Comparison of ENCODE assay signal across 18 mouse cellular contexts in the genomic region with DNA sequence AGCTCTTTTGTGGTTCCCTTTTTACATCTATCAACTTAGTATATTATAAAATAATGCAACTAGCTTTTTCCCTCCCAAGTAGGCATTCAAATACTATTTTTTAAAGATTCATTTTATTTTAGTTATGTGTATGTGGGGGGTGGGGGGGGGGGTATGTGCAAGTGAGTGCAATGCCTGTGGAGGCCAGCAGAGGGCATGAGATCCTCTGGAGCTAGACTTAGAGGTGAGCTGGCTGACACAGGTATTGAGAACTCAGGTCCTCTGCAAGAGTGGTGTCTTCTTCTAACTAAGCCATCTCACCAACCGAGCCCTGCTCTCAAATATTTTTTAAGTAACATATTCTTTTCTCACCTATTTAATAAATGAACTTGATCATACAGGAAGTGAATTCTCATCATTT. TPM values are rescaled to one million over a fixed set of nuclear protein-coding genes. Genes with fewer than 3 reads are reported as not detected.
DNase-seq lines count a peak whose midpoint lies in the region; ATAC-seq and TF ChIP-seq lines count a peak whose summit lies in the region.
"Had no signal": no experiment of that assay in that cellular context is flagged by ENCODE, and none has a peak within 500 bp of the region (broad histone marks: within the 10 kb centered on the region; RNA-seq: fewer than 3 reads in every experiment).

No protein-coding gene starts in this region.

- no peak for TF ChIP-seq POLR2A in bone marrow macrophage, adult 2 months (IDR thresholded peaks at IDR 0.05; ENCODE audit: borderline replicate concordance, low read depth, low read length)

- no peak overlapping the region for H3K9ac ChIP-seq in liver, embryonic 14.5 days (replicated peaks)
- H3K9ac ChIP-seq in liver, embryonic 11.5 days (ENCODE audit: low read depth, low read length) = no peak overlapping the region
- H3K9ac ChIP-seq in forebrain, embryonic 11.5 days (ENCODE audit: low read length) = no peak overlapping the region
- H3K9ac ChIP-seq: heart, embryonic 15.5 days; hindbrain, embryonic 12.5 days had no signal

- no peaks in the 10 kb centered on the region for H3K27me3 ChIP-seq in liver, embryonic 14.5 days (ENCODE audit: control insufficient read depth, insufficient read depth, low read length)
- H3K27me3 ChIP-seq in liver, embryonic 11.5 days (replicated peaks; ENCODE audit: control insufficient read depth, insufficient read depth, low read length) = no peaks in the 10 kb centered on the region
- no peaks in the 10 kb centered on the region for H3K27me3 ChIP-seq in forebrain, embryonic 11.5 days (ENCODE audit: control insufficient read depth, insufficient read depth, low read length)
- H3K27me3 ChIP-seq: heart, embryonic 15.5 days; hindbrain, embryonic 12.5 days had no signal

- WGBS in liver, embryonic 14.5 days (ENCODE audit: insufficient replicate concordance) = 64% methylated on average over 1 of the region's 1 CpGs
- WGBS in liver, embryonic 11.5 days = 89% methylated on average over 1 of the region's 1 CpGs
- WGBS in forebrain, embryonic 11.5 days = 97% methylated on average over 1 of the region's 1 CpGs

- no peak for ATAC-seq in liver, embryonic 14.5 days (ENCODE audit: insufficient read depth)
- ATAC-seq in liver, embryonic 11.5 days (replicated peaks; ENCODE audit: low FRiP score) = no peak
- ATAC-seq in forebrain, embryonic 11.5 days (replicated peaks; ENCODE audit: low FRiP score) = no peak

- no peaks in the 10 kb centered on the region for H3K9me3 ChIP-seq in liver, embryonic 14.5 days (ENCODE audit: control insufficient read depth, low read length)
- H3K9me3 ChIP-seq in liver, embryonic 11.5 days (ENCODE audit: control insufficient read depth, low read length) = no peaks in the 10 kb centered on the region
- no peaks in the 10 kb centered on the region for H3K9me3 ChIP-seq in forebrain, embryonic 11.5 days (ENCODE audit: control insufficient read depth, low read length)
- H3K9me3 ChIP-seq: heart, embryonic 15.5 days; hindbrain, embryonic 12.5 days had no signal

- no peak overlapping the region for H3K27ac ChIP-seq in gastrocnemius, adult 2 months
- H3K27ac ChIP-seq in liver, embryonic 14.5 days = no peak overlapping the region
- no peak overlapping the region for H3K27ac ChIP-seq in liver, embryonic 11.5 days (ENCODE audit: low read depth, low read length)
- no peak overlapping the region for H3K27ac ChIP-seq in bone marrow macrophage, adult 2 months (ENCODE audit: insufficient read depth, low read depth, low read length)
- H3K27ac ChIP-seq in forebrain, embryonic 11.5 days (ENCODE audit: low read depth, low read length) = no peak overlapping the region
- H3K27ac ChIP-seq: heart, embryonic 15.5 days; hindbrain, embryonic 12.5 days had no signal

- TF ChIP-seq CTCF in gastrocnemius, adult 2 months (IDR thresholded peaks at IDR 0.05) = peak; percentile 49
- TF ChIP-seq CTCF in liver, embryonic 14.5 days (IDR thresholded peaks at IDR 0.05; ENCODE audit: low read depth) = peak; percentile 56
- peak; percentile 42; the same call in 1 of the 2 replicates for TF ChIP-seq CTCF in bone marrow macrophage, adult 2 months (IDR thresholded peaks at IDR 0.05; ENCODE audit: low read depth, low read length)

- intact Hi-C loops in gastrocnemius, adult 2 months (cut with DNase I) = no loop called here
- intact Hi-C loops in gastrocnemius, postnatal 36 days (cut with DNase I) = no loop called here

- no peak overlapping the region for H3K4me2 ChIP-seq in liver, embryonic 14.5 days (ENCODE audit: low read depth)
- H3K4me2 ChIP-seq in liver, embryonic 11.5 days = no peak overlapping the region
- H3K4me2 ChIP-seq in forebrain, embryonic 11.5 days (ENCODE audit: low read depth, low read length, severe bottlenecking) = no peak overlapping the region
- H3K4me2 ChIP-seq: heart, embryonic 15.5 days; hindbrain, embryonic 12.5 days had no signal

- DNase-seq in gastrocnemius, adult 2 months = no peak
- no peak for DNase-seq in gastrocnemius, postnatal 36 days
- DNase-seq in liver, embryonic 14.5 days (ENCODE audit: low read depth in 3 of 3, low spot score in 3 of 3) = no peak
- no peak for DNase-seq in liver, embryonic 11.5 days (ENCODE audit: low spot score)
- DNase-seq in A20 (ENCODE audit: low read depth, low spot score) = peak; percentile 23
- DNase-seq in forebrain, embryonic 11.5 days (ENCODE audit: low spot score) = no peak
- no peak for DNase-seq in cerebellum, adult 18-20 months
- DNase-seq: cerebellum, postnatal 10 days; kidney, adult 8-10 months; lung, adult 18-20 months; thymus, adult 2 months had no signal

- no peak overlapping the region for H3K4me3 ChIP-seq in gastrocnemius, adult 2 months
- H3K4me3 ChIP-seq in liver, embryonic 14.5 days (ENCODE audit: insufficient read depth in 1 of 2, low read depth in 2 of 2, low read length in 2 of 2) = no peak overlapping the region
- H3K4me3 ChIP-seq in liver, embryonic 11.5 days (ENCODE audit: low read depth, low read length) = no peak overlapping the region
- H3K4me3 ChIP-seq in bone marrow macrophage, adult 2 months (ENCODE audit: insufficient read depth, low read length) = no peak overlapping the region
- H3K4me3 ChIP-seq in forebrain, embryonic 11.5 days (ENCODE audit: low read depth, low read length) = no peak overlapping the region
- H3K4me3 ChIP-seq: heart, embryonic 15.5 days; hindbrain, embryonic 12.5 days had no signal

- no peaks in the 10 kb centered on the region for H3K36me3 ChIP-seq in liver, embryonic 14.5 days (replicated peaks; ENCODE audit: control insufficient read depth, insufficient read depth, low read depth)
- no peaks in the 10 kb centered on the region for H3K36me3 ChIP-seq in liver, embryonic 11.5 days (ENCODE audit: control insufficient read depth, insufficient read depth, low read length)
- H3K36me3 ChIP-seq in forebrain, embryonic 11.5 days (ENCODE audit: control insufficient read depth, insufficient read depth, low read length) = no peaks in the 10 kb centered on the region
- H3K36me3 ChIP-seq: heart, embryonic 15.5 days; hindbrain, embryonic 12.5 days had no signal

- no peaks in the 10 kb centered on the region for H3K4me1 ChIP-seq in liver, embryonic 14.5 days (replicated peaks; ENCODE audit: control insufficient read depth in 2 of 2, insufficient read depth in 2 of 2, low read length in 1 of 2)
- no peaks in the 10 kb centered on the region for H3K4me1 ChIP-seq in liver, embryonic 11.5 days (replicated peaks; ENCODE audit: control insufficient read depth, insufficient read depth, low read length)
- no peaks in the 10 kb centered on the region for H3K4me1 ChIP-seq in bone marrow macrophage, adult 2 months (ENCODE audit: control insufficient read depth, insufficient read depth, low read length)
- no peaks in the 10 kb centered on the region for H3K4me1 ChIP-seq in forebrain, embryonic 11.5 days (replicated peaks; ENCODE audit: control insufficient read depth, insufficient read depth, low read length)
- H3K4me1 ChIP-seq: hindbrain, embryonic 12.5 days had no signal

- TF ChIP-seq EP300 in liver, embryonic 14.5 days (IDR thresholded peaks at IDR 0.05; ENCODE audit: low read depth) = no peak

RNA-seq across cellular contexts. Expression of a gene that starts 7.6 kb away (rescaled TPM):
- total RNA-seq in gastrocnemius, adult 2 months (2021) = 100 to 1,000 TPM; 338 to 397 TPM
- total RNA-seq in gastrocnemius, postnatal 36 days (2021) = 100 to 1,000 TPM; 353 to 437 TPM
- not detected in 2 replicates for polyA plus RNA-seq in liver, embryonic 14.5 days (2012; rRNA removed)
- polyA plus RNA-seq in liver, embryonic 14.5 days (2014; fragmentation: Nextera tagmentation; extraction: Ambion mirVana) = not detected in 2 replicates
- polyA plus RNA-seq in liver, embryonic 11.5 days (2014; fragmentation: Nextera tagmentation; extraction: Ambion mirVana) = not detected in 2 replicates
- not detected in 2 replicates for polyA plus RNA-seq in bone marrow macrophage, adult 2 months (2012; ENCODE audit: insufficient read depth, insufficient read length, missing spikeins)
- polyA plus RNA-seq in forebrain, embryonic 11.5 days (2014; fragmentation: Nextera tagmentation; extraction: Ambion mirVana) = not detected in 2 replicates
- total RNA-seq: layer of hippocampus, adult 18-20 months; neutrophil, adult 5-6 weeks had no signal

RNA-seq across cellular contexts. Expression of a gene that starts 31.1 kb away (rescaled TPM):
- total RNA-seq in gastrocnemius, adult 2 months (2021) = not detected
- not detected for total RNA-seq in gastrocnemius, postnatal 36 days (2021)
- polyA plus RNA-seq in liver, embryonic 14.5 days (2012; rRNA removed) = not detected in 2 replicates
- polyA plus RNA-seq in liver, embryonic 14.5 days (2014; fragmentation: Nextera tagmentation; extraction: Ambion mirVana) = not detected in 2 replicates
- not detected in 2 replicates for polyA plus RNA-seq in liver, embryonic 11.5 days (2014; fragmentation: Nextera tagmentation; extraction: Ambion mirVana)
- not detected in 2 replicates for polyA plus RNA-seq in bone marrow macrophage, adult 2 months (2012; ENCODE audit: insufficient read depth, insufficient read length, missing spikeins)
- not detected in 2 replicates for polyA plus RNA-seq in forebrain, embryonic 11.5 days (2014; fragmentation: Nextera tagmentation; extraction: Ambion mirVana)
- total RNA-seq: gastrocnemius, postnatal 4 days; layer of hippocampus, adult 18-20 months; left cerebral cortex, postnatal 25 days; neutrophil, adult 5-6 weeks had no signal
- polyA plus RNA-seq: heart, embryonic 15.5 days; hindbrain, embryonic 12.5 days; thymus, adult 2 months had no signal

RNA-seq across cellular contexts. Expression of a gene that starts 34.6 kb away (rescaled TPM):
- total RNA-seq in gastrocnemius, adult 2 months (2021) = under 1 TPM; 0.20 to 0.77 TPM
- total RNA-seq in gastrocnemius, postnatal 36 days (2021) = under 1 TPM; 0.13 to 0.37 TPM
- polyA plus RNA-seq in liver, embryonic 14.5 days (2012; rRNA removed) = 0.15 and 0.21 TPM in 2 replicates
- polyA plus RNA-seq in liver, embryonic 14.5 days (2014; fragmentation: Nextera tagmentation; extraction: Ambion mirVana) = 0.20 and 0.30 TPM in 2 replicates
- 0.29 and 0.32 TPM in 2 replicates for polyA plus RNA-seq in liver, embryonic 11.5 days (2014; fragmentation: Nextera tagmentation; extraction: Ambion mirVana)
- polyA plus RNA-seq in bone marrow macrophage, adult 2 months (2012; ENCODE audit: insufficient read depth, insufficient read length, missing spikeins) = not detected in 2 replicates
- polyA plus RNA-seq in forebrain, embryonic 11.5 days (2014; fragmentation: Nextera tagmentation; extraction: Ambion mirVana) = 0.05 TPM in 1 of 2 replicates, not detected in the other
- total RNA-seq: neutrophil, adult 5-6 weeks had no signal
- polyA plus RNA-seq: heart, embryonic 15.5 days; hindbrain, embryonic 12.5 days had no signal
